Mouse (Mus musculus) G1E-ER4 (cell line): ENCODE data around the gene 1700023F06Rik. TPM values are rescaled to one million over a fixed set of nuclear protein-coding genes. Genes with fewer than 3 reads are reported as not detected.

Experiments
- GATA1 ChIP-seq: IDR thresholded peaks from one replicate; pipeline ENCODE4 v1.8.0; 2012; ENCODE audit warnings: low read length, inconsistent platforms
- polyA plus RNA-seq: library from polyadenylated mRNA; stranded (reverse); fragments of >175 nt; gene quantifications from 2 replicates; pipeline ENCODE4 v1.2.3, GENCODE M21; 2012

1700023F06Rik gene
- polyA plus RNA-seq, 1 experiment: not detected

- TF ChIP-seq GATA1: no peak
Measured at GRCm38 (mm10) chr11:103161449-103161848, 46.9 kb downstream of the 1700023F06Rik start.

- TF ChIP-seq GATA1: no peak
Measured at GRCm38 (mm10) chr11:103160738-103161137, 47.6 kb downstream of the 1700023F06Rik start.

- no peak for TF ChIP-seq GATA1
Measured at GRCm38 (mm10) chr11:103158621-103159478, 49.5 kb downstream of the 1700023F06Rik start.

- no peak for TF ChIP-seq GATA1
Measured at GRCm38 (mm10) chr11:103149771-103150170, 58.6 kb downstream of the 1700023F06Rik start.

Other genes with a start within 250 kb of the 1700023F06Rik start
- gene Nmt1, start 180.4 kb downstream of the 1700023F06Rik start, polyA plus RNA-seq: 5.0 and 13.0 TPM in 2 replicates
- 136 and 225 TPM in 2 replicates for gene Dcakd, start 180.2 kb downstream of the 1700023F06Rik start, polyA plus RNA-seq
- gene Plcd3, start 106.9 kb downstream of the 1700023F06Rik start, polyA plus RNA-seq: 0.03 TPM in 1 of 2 replicates, not detected in the other
- gene Acbd4, start 106.9 kb downstream of the 1700023F06Rik start, polyA plus RNA-seq: 27.3 and 31.9 TPM in 2 replicates
- 40.7 and 42.1 TPM in 2 replicates for gene Hexim1, start 92.3 kb downstream of the 1700023F06Rik start, polyA plus RNA-seq
- gene Hexim2, start 76.1 kb downstream of the 1700023F06Rik start, polyA plus RNA-seq: 9.8 and 12.5 TPM in 2 replicates
- gene Fmnl1, start 37.5 kb downstream of the 1700023F06Rik start, polyA plus RNA-seq: 0.02 TPM in 1 of 2 replicates, not detected in the other
- not detected in 2 replicates for gene Spata32, start 9.9 kb upstream of the 1700023F06Rik start, polyA plus RNA-seq
- gene Map3k14, start 58.9 kb upstream of the 1700023F06Rik start, polyA plus RNA-seq: 5.0 and 5.6 TPM in 2 replicates
- gene Arhgap27, start 155.1 kb upstream of the 1700023F06Rik start, polyA plus RNA-seq: 0.57 and 0.62 TPM in 2 replicates
- gene Plekhm1, start 204.1 kb upstream of the 1700023F06Rik start, polyA plus RNA-seq: 12.0 and 15.2 TPM in 2 replicates